ENCODE assay signal across 11 mouse cellular contexts in the genomic region with DNA sequence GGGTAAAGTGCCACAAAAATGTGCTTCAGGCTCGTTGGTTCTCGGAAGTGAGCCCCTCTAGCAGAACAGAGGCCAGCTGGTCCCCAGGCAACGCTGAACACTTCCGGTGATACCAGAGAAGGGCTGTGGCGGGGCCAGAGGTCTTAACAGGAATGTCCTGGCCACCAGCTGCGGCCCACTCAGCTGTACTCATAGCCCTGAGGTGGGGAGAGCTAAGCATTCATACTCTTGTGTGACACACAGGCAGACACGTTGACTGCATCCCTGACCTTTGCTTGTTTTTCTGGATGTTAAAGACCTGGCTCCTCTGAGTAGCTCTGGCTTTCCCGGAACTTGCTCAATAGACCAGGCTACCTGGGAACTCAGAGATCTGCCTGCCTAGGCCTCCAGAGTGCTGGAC. TPM values are rescaled to one million over a fixed set of nuclear protein-coding genes. Genes with fewer than 3 reads are reported as not detected.
A peak's percentile ranks its signal among the peaks of the same experiment; 100 is the strongest.
DNase-seq lines count a peak whose midpoint lies in the region; ATAC-seq lines count a peak whose summit lies in the region.
"Had no signal": no experiment of that assay in that cellular context is flagged by ENCODE, and none has a peak within 500 bp of the region (broad histone marks: within the 10 kb centered on the region; RNA-seq: fewer than 3 reads in every experiment).

No protein-coding gene starts in this region.

- peak overlapping the region; percentile 5; the same call in 1 of the 2 replicates for H3K27ac ChIP-seq in liver, embryonic 16.5 days (ENCODE audit: low read length)
- no peak overlapping the region for H3K27ac ChIP-seq in kidney, embryonic 16.5 days (ENCODE audit: low read length)

- no peaks in the 10 kb centered on the region for H3K36me3 ChIP-seq in liver, embryonic 16.5 days (ENCODE audit: control insufficient read depth, insufficient read depth)
- no peaks in the 10 kb centered on the region for H3K36me3 ChIP-seq in kidney, embryonic 16.5 days (ENCODE audit: insufficient read depth, low read length)

- peaks cover 2% of the 10 kb centered on the region; the same call in 1 of the 2 replicates for H3K4me1 ChIP-seq in liver, embryonic 16.5 days (ENCODE audit: control insufficient read depth, low read depth, low read length)
- peaks cover 6% of the 10 kb centered on the region; the same call in 1 of the 2 replicates for H3K4me1 ChIP-seq in kidney, embryonic 16.5 days (ENCODE audit: insufficient read depth, low read length)

- H3K9me3 ChIP-seq in liver, embryonic 16.5 days (replicated peaks; ENCODE audit: control insufficient read depth, low read length), result no peaks in the 10 kb centered on the region
- no peaks in the 10 kb centered on the region for H3K9me3 ChIP-seq in kidney, embryonic 16.5 days (ENCODE audit: low read length)
- H3K9me3 ChIP-seq: megakaryocyte, embryonic 14.5 days had no signal

- no peak overlapping the region for H3K4me3 ChIP-seq in liver, embryonic 16.5 days (ENCODE audit: low read depth, low read length)
- no peak overlapping the region for H3K4me3 ChIP-seq in kidney, embryonic 16.5 days (ENCODE audit: low read length)
- H3K4me3 ChIP-seq: megakaryocyte, embryonic 14.5 days had no signal

- H3K4me2 ChIP-seq in liver, embryonic 16.5 days (ENCODE audit: low read depth, low read length), result no peak overlapping the region
- H3K4me2 ChIP-seq in kidney, embryonic 16.5 days (replicated peaks; ENCODE audit: low read depth, low read length), result no peak overlapping the region

- WGBS in liver, embryonic 16.5 days (ENCODE audit: insufficient replicate concordance), result 58% methylated on average over 8 of the region's 8 CpGs
- WGBS in kidney, embryonic 16.5 days, result 23% methylated on average over 8 of the region's 8 CpGs

- no peak overlapping the region for H3K9ac ChIP-seq in liver, embryonic 16.5 days (ENCODE audit: low read depth, low read length)
- H3K9ac ChIP-seq in kidney, embryonic 16.5 days (replicated peaks; ENCODE audit: low read length), result no peak overlapping the region

- no peaks in the 10 kb centered on the region for H3K27me3 ChIP-seq in liver, embryonic 16.5 days (ENCODE audit: control insufficient read depth, insufficient read depth, low read depth, low read length)
- no peaks in the 10 kb centered on the region for H3K27me3 ChIP-seq in kidney, embryonic 16.5 days (ENCODE audit: insufficient read depth, low read length)

- no peak; the same call in 1 of the 2 replicates for ATAC-seq in liver, embryonic 16.5 days (ENCODE audit: low read depth)
- ATAC-seq in kidney, embryonic 16.5 days (ENCODE audit: low FRiP score, low TSS enrichment), result peak; percentile 65

- DNase-seq in liver (no peak), adipocyte (ENCODE audit: low spot score) (no peak), MN1 (ENCODE audit: low spot score) (no peak)
- DNase-seq in embryo, embryonic 9.5 days (ENCODE audit: extremely low spot score), result peak; percentile 36
- DNase-seq in lung, postnatal 4 days, result peak; percentile 33 to 68
- no peak for DNase-seq in natural killer cell, adult 2 months (ENCODE audit: low spot score in 2 of 2)
- DNase-seq: cerebellum, adult 11 months; right cerebral cortex, postnatal 14 days had no signal

RNA-seq across cellular contexts. Expression of gene Tor1aip1, which starts 38.3 kb away (rescaled TPM):
- 18.6 and 19.1 TPM in 2 replicates for polyA plus RNA-seq in liver, embryonic 16.5 days (2015; fragmentation: Nextera tagmentation; extraction: Ambion mirVana)
- 33.7 and 40.4 TPM in 2 replicates for polyA plus RNA-seq in kidney, embryonic 16.5 days (2015; fragmentation: Nextera tagmentation; extraction: Ambion mirVana)

RNA-seq across cellular contexts. Expression of gene Tor1aip2, which starts 39.4 kb away (rescaled TPM):
- polyA plus RNA-seq in liver, embryonic 16.5 days (2015; fragmentation: Nextera tagmentation; extraction: Ambion mirVana), result 51.8 and 53.9 TPM in 2 replicates
- 117 and 118 TPM in 2 replicates for polyA plus RNA-seq in kidney, embryonic 16.5 days (2015; fragmentation: Nextera tagmentation; extraction: Ambion mirVana)

Comparison
In these comparisons a context has a peak if more than half of its experiments do, and no peak if none do; other contexts are left out.
1. DNase-seq: peak in embryo, embryonic 9.5 days (single experiment) and lung, postnatal 4 days (2 of 2); none in liver (single experiment), adipocyte (single experiment), natural killer cell, adult 2 months (0 of 2) and MN1 (single experiment).